Mouse (Mus musculus): ENCODE measurements around the gene Vps33b. TPM values are rescaled to one million over a fixed set of nuclear protein-coding genes. Genes with fewer than 3 reads are reported as not detected.

Gene Vps33b
- polyA plus RNA-seq, 1 experiment from 2014 or later: 12.3 TPM

DNA sequence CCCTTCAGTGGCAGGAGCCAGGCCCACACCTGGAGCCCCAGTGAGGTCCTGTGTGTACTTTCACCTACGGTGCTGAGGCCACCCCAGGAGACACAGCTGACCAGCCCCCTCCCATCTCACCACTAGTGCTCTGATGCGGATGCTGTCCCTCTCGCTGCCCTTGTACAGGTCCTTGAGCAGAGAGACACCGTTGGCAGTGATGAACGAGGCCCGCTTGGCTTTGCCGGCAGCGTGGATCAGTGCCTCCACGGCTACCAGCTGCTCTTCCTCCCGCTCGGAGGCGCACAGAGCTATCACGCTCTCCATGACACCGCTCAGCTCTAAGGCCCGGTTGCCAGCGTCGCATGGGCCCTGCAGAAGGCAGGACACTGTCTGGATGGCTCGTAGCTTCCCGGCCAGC lies 62.0 kb downstream of the Vps33b start:
- no peak for ATAC-seq (replicated peaks; ENCODE audit: insufficient number of reproducible peaks, low FRiP score, low TSS enrichment)
- no peak overlapping the region for H3K9ac ChIP-seq (ENCODE audit: low read depth, low read length)
- H3K4me3 ChIP-seq (ENCODE audit: low read depth, low read length): no peak overlapping the region
- no peak overlapping the region for H3K4me2 ChIP-seq
- no peaks in the 10 kb centered on the region for H3K27me3 ChIP-seq (ENCODE audit: control insufficient read depth, insufficient read depth, low read length)
- H3K4me1 ChIP-seq (ENCODE audit: control insufficient read depth, insufficient read depth, low read length): no peaks in the 10 kb centered on the region
- H3K9me3 ChIP-seq (replicated peaks; ENCODE audit: control insufficient read depth, low read length): no peaks in the 10 kb centered on the region
- WGBS (ENCODE audit: insufficient replicate concordance): 92% methylated on average over 19 of the region's 19 CpGs
- peaks cover 62% of the 10 kb centered on the region for H3K36me3 ChIP-seq (ENCODE audit: control insufficient read depth, insufficient read depth, low read length)
- H3K27ac ChIP-seq (ENCODE audit: low read depth, low read length): no peak overlapping the region

GRCm38 (mm10) chr7:80334848-80335247 lies 65.4 kb downstream of the Vps33b start:
- no peak for ATAC-seq (replicated peaks; ENCODE audit: insufficient number of reproducible peaks, low FRiP score, low TSS enrichment)
- Histone ChIP-seq H3K36me3 (ENCODE audit: control insufficient read depth, insufficient read depth, low read length) (peaks cover 42% of the 10 kb centered on the region), H3K4me3 (ENCODE audit: low read depth, low read length) (no peak overlapping the region), H3K27ac (ENCODE audit: low read depth, low read length) (no peak overlapping the region), H3K4me1 (ENCODE audit: control insufficient read depth, insufficient read depth, low read length) (peaks cover 10% of the 10 kb centered on the region), H3K9ac (ENCODE audit: low read depth, low read length) (no peak overlapping the region), H3K27me3 (ENCODE audit: control insufficient read depth, insufficient read depth, low read length) (no peaks in the 10 kb centered on the region), H3K9me3 (replicated peaks; ENCODE audit: control insufficient read depth, low read length) (no peaks in the 10 kb centered on the region), H3K4me2 (no peak overlapping the region)
- WGBS (ENCODE audit: insufficient replicate concordance): 85% methylated on average over 4 of the region's 4 CpGs

DNA sequence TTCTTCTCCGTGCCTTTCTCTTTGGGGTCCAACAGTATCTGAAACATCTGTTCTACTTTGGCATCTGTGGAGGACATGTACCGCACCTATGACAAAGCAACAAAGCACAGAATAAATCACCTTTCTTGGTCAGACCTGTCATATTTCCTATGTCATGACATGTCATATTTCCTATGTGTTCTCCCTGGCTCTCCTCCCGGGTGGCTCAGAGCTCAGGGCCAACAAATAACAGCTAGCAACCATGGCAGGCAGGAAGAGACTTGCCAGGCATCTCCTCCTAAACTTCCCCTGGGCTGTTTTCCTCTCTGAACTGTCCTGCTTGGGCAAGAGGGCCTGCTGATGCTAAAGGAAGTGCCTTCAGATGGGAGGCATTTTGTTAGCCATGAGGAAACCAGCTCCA lies 67.5 kb downstream of the Vps33b start:
- Histone ChIP-seq H3K27ac (ENCODE audit: low read depth, low read length) (no peak overlapping the region), H3K9ac (ENCODE audit: low read depth, low read length) (no peak overlapping the region), H3K4me2 (no peak overlapping the region), H3K27me3 (ENCODE audit: control insufficient read depth, insufficient read depth, low read length) (no peaks in the 10 kb centered on the region), H3K4me1 (ENCODE audit: control insufficient read depth, insufficient read depth, low read length) (peaks cover 17% of the 10 kb centered on the region), H3K9me3 (replicated peaks; ENCODE audit: control insufficient read depth, low read length) (no peaks in the 10 kb centered on the region), H3K4me3 (ENCODE audit: low read depth, low read length) (no peak overlapping the region), H3K36me3 (ENCODE audit: control insufficient read depth, insufficient read depth, low read length) (peaks cover 29% of the 10 kb centered on the region)
- WGBS (ENCODE audit: insufficient replicate concordance): 91% methylated on average over 3 of the region's 3 CpGs
- no peak for ATAC-seq (replicated peaks; ENCODE audit: insufficient number of reproducible peaks, low FRiP score, low TSS enrichment)

GRCm38 (mm10) chr7:80339371-80339770 lies 69.9 kb downstream of the Vps33b start:
- Histone ChIP-seq H3K27ac (ENCODE audit: low read depth, low read length) (peak overlapping the region; percentile 41; the same call in 1 of the 2 replicates), H3K9ac (ENCODE audit: low read depth, low read length) (peak overlapping the region; percentile 73), H3K9me3 (replicated peaks; ENCODE audit: control insufficient read depth, low read length) (no peaks in the 10 kb centered on the region), H3K27me3 (ENCODE audit: control insufficient read depth, insufficient read depth, low read length) (no peaks in the 10 kb centered on the region), H3K4me2 (peak overlapping the region; percentile 95), H3K36me3 (ENCODE audit: control insufficient read depth, insufficient read depth, low read length) (peaks cover 9% of the 10 kb centered on the region), H3K4me3 (ENCODE audit: low read depth, low read length) (peak overlapping the region; percentile 64), H3K4me1 (ENCODE audit: control insufficient read depth, insufficient read depth, low read length) (peaks cover 22% of the 10 kb centered on the region)
- WGBS (ENCODE audit: insufficient replicate concordance): 10% methylated on average over 17 of the region's 17 CpGs
- ATAC-seq (replicated peaks; ENCODE audit: insufficient number of reproducible peaks, low FRiP score, low TSS enrichment): no peak

DNA sequence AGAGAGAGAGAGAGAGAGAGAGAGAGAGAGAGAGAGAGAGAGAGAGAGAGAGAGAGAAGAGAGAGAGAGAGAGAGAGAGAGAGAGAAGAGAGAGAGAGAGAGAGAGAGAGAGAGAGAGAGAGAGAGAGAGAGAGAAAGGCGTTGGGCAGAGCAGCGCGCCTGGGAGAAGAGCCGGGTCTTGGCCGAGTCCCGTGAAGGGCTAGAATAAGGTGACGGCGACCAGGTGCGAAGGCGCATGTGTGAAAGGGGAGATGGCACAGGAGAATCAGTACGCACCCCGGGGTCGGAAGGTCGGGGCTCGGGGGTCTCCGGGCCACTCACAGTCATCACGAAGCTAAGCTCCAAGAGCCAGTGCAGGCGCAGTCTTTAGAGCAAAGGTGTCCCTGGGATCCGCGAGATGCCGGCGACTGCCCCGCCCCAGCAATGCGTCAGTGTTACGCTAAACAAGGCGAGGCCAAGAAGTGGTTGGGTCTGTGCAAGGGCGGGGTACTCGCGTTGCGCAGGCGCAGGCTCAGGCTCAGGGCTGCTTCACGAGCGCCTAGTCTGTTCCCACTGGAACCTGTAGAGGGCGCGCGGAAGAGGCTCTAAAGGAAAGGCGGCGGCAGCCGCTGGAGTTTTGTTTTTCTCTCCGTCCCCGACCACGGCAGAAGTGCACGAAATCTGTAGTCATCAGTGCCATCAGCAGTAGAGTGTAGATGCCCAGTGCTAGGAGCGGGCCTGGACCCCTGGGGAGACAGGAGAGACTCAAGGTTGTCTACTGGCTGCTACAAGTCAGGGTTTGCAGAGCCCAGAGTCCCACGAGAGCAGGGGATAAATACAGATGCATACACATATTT lies 70.6 kb downstream of the Vps33b start:
- Histone ChIP-seq H3K4me2 (peak overlapping the region; percentile 95), H3K9me3 (replicated peaks; ENCODE audit: control insufficient read depth, low read length) (no peaks in the 10 kb centered on the region), H3K27ac (ENCODE audit: low read depth, low read length) (peak overlapping the region; percentile 70), H3K27me3 (ENCODE audit: control insufficient read depth, insufficient read depth, low read length) (no peaks in the 10 kb centered on the region), H3K4me3 (ENCODE audit: low read depth, low read length) (peak overlapping the region; percentile 64), H3K9ac (ENCODE audit: low read depth, low read length) (peak overlapping the region; percentile 73), H3K4me1 (ENCODE audit: control insufficient read depth, insufficient read depth, low read length) (peaks cover 22% of the 10 kb centered on the region), H3K36me3 (ENCODE audit: control insufficient read depth, insufficient read depth, low read length) (peaks cover 9% of the 10 kb centered on the region)
- ATAC-seq (replicated peaks; ENCODE audit: insufficient number of reproducible peaks, low FRiP score, low TSS enrichment): peak; percentile 96
- WGBS (ENCODE audit: insufficient replicate concordance): under 1% methylated on average over 44 of the region's 45 CpGs

- Histone ChIP-seq H3K4me3 (ENCODE audit: low read depth, low read length) (peak within 1 kb of the TSS; percentile 64), H3K4me1 (ENCODE audit: control insufficient read depth, insufficient read depth, low read length) (peaks cover 22% of the 10 kb centered on the region), H3K27ac (ENCODE audit: low read depth, low read length) (peak within 1 kb of the TSS; percentile 70), H3K9ac (ENCODE audit: low read depth, low read length) (peak within 1 kb of the TSS; percentile 61), H3K27me3 (ENCODE audit: control insufficient read depth, insufficient read depth, low read length) (no peaks in the 10 kb centered on the region), H3K4me2 (peak within 1 kb of the TSS; percentile 95), H3K36me3 (ENCODE audit: control insufficient read depth, insufficient read depth, low read length) (peaks cover 4% of the 10 kb centered on the region), H3K9me3 (replicated peaks; ENCODE audit: control insufficient read depth, low read length) (no peaks in the 10 kb centered on the region)
- ATAC-seq (replicated peaks; ENCODE audit: insufficient number of reproducible peaks, low FRiP score, low TSS enrichment): peak; percentile 61; the same call in 1 of the 2 replicates
- under 1% methylated on average over 11 of the region's 11 CpGs for WGBS (ENCODE audit: insufficient replicate concordance)
Measured at GRCm38 (mm10) chr7:80340793-80341192, 71.3 kb downstream of the Vps33b start, which contains the start of gene Unc45a. Unc45a (minus strand) TSS chr7:80341005.

Other genes starting within 250 kb of the Vps33b start
- gene Zfp710, start 244.8 kb upstream of the Vps33b start, polyA plus RNA-seq (2014; fragmentation: Nextera tagmentation; extraction: Ambion mirVana): 11.2 and 11.8 TPM in 2 replicates
- 1,200 and 1,395 TPM in 2 replicates for gene Idh2, start 154.3 kb upstream of the Vps33b start, polyA plus RNA-seq (2014; fragmentation: Nextera tagmentation; extraction: Ambion mirVana)
- gene Sema4b, start 82.8 kb upstream of the Vps33b start, polyA plus RNA-seq (2014; fragmentation: Nextera tagmentation; extraction: Ambion mirVana): 5.9 and 8.5 TPM in 2 replicates
- 53.8 and 57.4 TPM in 2 replicates for gene Cib1, start 36.8 kb upstream of the Vps33b start, polyA plus RNA-seq (2014; fragmentation: Nextera tagmentation; extraction: Ambion mirVana)
- 4.6 and 5.5 TPM in 2 replicates for gene Gdpgp1, start 36.8 kb upstream of the Vps33b start, polyA plus RNA-seq (2014; fragmentation: Nextera tagmentation; extraction: Ambion mirVana)
- gene Ttll13, start 23.3 kb upstream of the Vps33b start, polyA plus RNA-seq (2014; fragmentation: Nextera tagmentation; extraction: Ambion mirVana): 0.31 and 0.51 TPM in 2 replicates
- 41.4 and 41.8 TPM in 2 replicates for gene Ngrn, start 8.4 kb upstream of the Vps33b start, polyA plus RNA-seq (2014; fragmentation: Nextera tagmentation; extraction: Ambion mirVana)
- gene Prc1, start 24.8 kb downstream of the Vps33b start, polyA plus RNA-seq (2014; fragmentation: Nextera tagmentation; extraction: Ambion mirVana): 148 and 156 TPM in 2 replicates
- 8.9 and 9.0 TPM in 2 replicates for gene Rccd1, start 54.8 kb downstream of the Vps33b start, polyA plus RNA-seq (2014; fragmentation: Nextera tagmentation; extraction: Ambion mirVana)
- gene Unc45a, start 71.4 kb downstream of the Vps33b start, polyA plus RNA-seq (2014; fragmentation: Nextera tagmentation; extraction: Ambion mirVana): 11.3 and 15.6 TPM in 2 replicates
- gene Hddc3, start 73.5 kb downstream of the Vps33b start, polyA plus RNA-seq (2014; fragmentation: Nextera tagmentation; extraction: Ambion mirVana): 13.3 and 15.7 TPM in 2 replicates
- 12.3 and 12.7 TPM in 2 replicates for gene Man2a2, start 101.7 kb downstream of the Vps33b start, polyA plus RNA-seq (2014; fragmentation: Nextera tagmentation; extraction: Ambion mirVana)
- 4.7 and 7.1 TPM in 2 replicates for gene Fes, start 118.3 kb downstream of the Vps33b start, polyA plus RNA-seq (2014; fragmentation: Nextera tagmentation; extraction: Ambion mirVana)
- gene Furin, start 135.8 kb downstream of the Vps33b start, polyA plus RNA-seq (2014; fragmentation: Nextera tagmentation; extraction: Ambion mirVana): 16.0 and 23.5 TPM in 2 replicates